ENCODE assay signal across 17 mouse cellular contexts in the genomic region with DNA sequence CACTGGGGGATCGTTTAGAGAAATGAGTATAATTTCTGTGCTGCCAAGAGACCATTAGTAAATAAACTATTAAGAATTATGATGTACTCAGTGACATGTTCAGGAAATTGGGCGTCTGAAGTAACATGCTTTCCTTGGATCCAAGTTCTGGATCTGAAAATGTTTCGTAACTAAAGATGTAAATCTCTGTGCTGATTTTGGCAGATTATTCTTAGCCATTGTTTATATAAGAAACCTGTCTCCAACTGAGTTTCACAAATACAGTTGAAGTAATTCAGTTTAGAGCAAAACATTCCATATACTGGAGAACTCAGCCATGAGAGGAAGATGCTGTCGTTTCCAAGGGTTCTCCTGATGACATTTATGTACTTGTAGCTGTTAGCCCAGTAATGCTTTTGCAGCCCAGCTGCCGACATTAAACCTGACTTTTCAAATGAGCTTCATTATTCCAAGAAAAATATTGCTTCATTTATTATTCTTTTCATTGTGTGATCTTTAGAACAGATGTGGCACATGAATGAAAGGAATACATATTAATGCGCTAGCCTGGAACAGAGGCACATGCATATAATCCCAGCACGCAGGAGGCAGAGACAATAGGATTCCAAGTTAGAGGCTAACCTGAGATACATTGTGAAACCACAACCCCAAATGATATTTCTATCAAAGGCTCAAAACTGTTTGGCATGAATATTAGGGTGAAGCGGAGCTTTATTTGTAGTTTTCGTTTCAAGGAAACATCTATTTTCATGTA.
DNase-seq lines count a peak whose midpoint lies in the region; ATAC-seq and TF ChIP-seq lines count a peak whose summit lies in the region.
"Had no signal": no experiment of that assay in that cellular context is flagged by ENCODE, and none has a peak within 500 bp of the region (broad histone marks: within the 10 kb centered on the region; RNA-seq: fewer than 3 reads in every experiment).

No protein-coding gene starts in this region.

- TF ChIP-seq POLR2A in limb, embryonic 14.5 days (IDR thresholded peaks at IDR 0.05; ENCODE audit: borderline replicate concordance, extremely low read depth, insufficient read depth, insufficient read length), result no peak

- H3K9ac ChIP-seq in hindbrain, embryonic 11.5 days (ENCODE audit: low read depth, low read length), result no peak overlapping the region
- H3K9ac ChIP-seq in hindbrain, postnatal 0 days (replicated peaks; ENCODE audit: low read length), result no peak overlapping the region
- H3K9ac ChIP-seq in limb, embryonic 13.5 days, result no peak overlapping the region
- H3K9ac ChIP-seq in limb, embryonic 14.5 days (ENCODE audit: low read depth, low read length, severe bottlenecking), result no peak overlapping the region
- H3K9ac ChIP-seq: heart, embryonic 12.5 days; lung, embryonic 15.5 days had no signal

- no peaks in the 10 kb centered on the region for H3K9me3 ChIP-seq in hindbrain, embryonic 11.5 days (ENCODE audit: control insufficient read depth, low read length)
- no peaks in the 10 kb centered on the region for H3K9me3 ChIP-seq in hindbrain, postnatal 0 days (ENCODE audit: low read length)
- no peaks in the 10 kb centered on the region for H3K9me3 ChIP-seq in limb, embryonic 13.5 days
- no peaks in the 10 kb centered on the region for H3K9me3 ChIP-seq in limb, embryonic 10.5 days (replicated peaks)
- H3K9me3 ChIP-seq in limb, embryonic 14.5 days (ENCODE audit: control insufficient read depth, low read length), result no peaks in the 10 kb centered on the region
- H3K9me3 ChIP-seq: heart, embryonic 12.5 days; lung, embryonic 15.5 days had no signal

- no peaks in the 10 kb centered on the region for H3K27me3 ChIP-seq in hindbrain, embryonic 11.5 days (ENCODE audit: control insufficient read depth, insufficient read depth, low read length)
- H3K27me3 ChIP-seq in hindbrain, postnatal 0 days (ENCODE audit: insufficient read depth, low read length), result no peaks in the 10 kb centered on the region
- no peaks in the 10 kb centered on the region for H3K27me3 ChIP-seq in limb, embryonic 13.5 days
- H3K27me3 ChIP-seq in limb, embryonic 10.5 days (ENCODE audit: low read depth, poor library complexity, severe bottlenecking), result no peaks in the 10 kb centered on the region
- H3K27me3 ChIP-seq in limb, embryonic 14.5 days (ENCODE audit: control insufficient read depth, insufficient read depth, low read length), result no peaks in the 10 kb centered on the region
- H3K27me3 ChIP-seq: heart, embryonic 12.5 days; lung, embryonic 15.5 days; Patski had no signal

- peak; percentile 76; the same call in 1 of the 2 replicates for ATAC-seq in hindbrain, embryonic 11.5 days (ENCODE audit: low FRiP score)
- no peak for ATAC-seq in hindbrain, postnatal 0 days
- ATAC-seq in limb, embryonic 13.5 days (ENCODE audit: low FRiP score, low read depth), result peak; percentile 40; the same call in 1 of the 2 replicates
- ATAC-seq in limb, embryonic 14.5 days (ENCODE audit: low FRiP score, low read depth), result peak; percentile 57
- ATAC-seq: inflammation-experienced regulatory T-cells, adult 6 months; Patski had no signal

- no peak overlapping the region for H3K27ac ChIP-seq in hindbrain, embryonic 11.5 days (ENCODE audit: low read depth, low read length)
- H3K27ac ChIP-seq in hindbrain, postnatal 0 days, result no peak overlapping the region
- H3K27ac ChIP-seq in limb, embryonic 13.5 days, result no peak overlapping the region
- no peak overlapping the region for H3K27ac ChIP-seq in limb, embryonic 10.5 days
- no peak overlapping the region for H3K27ac ChIP-seq in limb, embryonic 14.5 days (replicated peaks; ENCODE audit: low read depth, low read length)
- H3K27ac ChIP-seq: lung, embryonic 15.5 days had no signal

- peak; percentile 4 for DNase-seq in hindbrain, embryonic 11.5 days (ENCODE audit: low spot score)
- no peak for DNase-seq in hindbrain, postnatal 0 days (ENCODE audit: low spot score)
- no peak for DNase-seq in limb, embryonic 10.5 days (ENCODE audit: low spot score)
- DNase-seq in brain, adult 2 months (ENCODE audit: low read depth, low spot score), result peak; percentile 13
- DNase-seq in limb, embryonic 14.5 days (ENCODE audit: low spot score), result peak; percentile 32
- DNase-seq in ovary, postnatal 36 days (ENCODE audit: low spot score), result no peak
- DNase-seq: B cell, adult 2 months; cerebellum, postnatal 14 days; gastrocnemius, postnatal 25 days; heart, postnatal 36 days; thymus, postnatal 4 days had no signal

- WGBS in hindbrain, embryonic 11.5 days, result 76% methylated on average over 9 of the region's 9 CpGs
- 60% methylated on average over 9 of the region's 9 CpGs for WGBS in hindbrain, postnatal 0 days
- 73% methylated on average over 9 of the region's 9 CpGs for WGBS in limb, embryonic 13.5 days
- 90% methylated on average over 9 of the region's 9 CpGs for WGBS in limb, embryonic 10.5 days
- WGBS in limb, embryonic 14.5 days, result 73% methylated on average over 9 of the region's 9 CpGs

- no peaks in the 10 kb centered on the region for H3K4me1 ChIP-seq in hindbrain, embryonic 11.5 days (replicated peaks; ENCODE audit: control insufficient read depth, insufficient read depth, low read length)
- no peaks in the 10 kb centered on the region for H3K4me1 ChIP-seq in hindbrain, postnatal 0 days (ENCODE audit: insufficient read depth, low read length)
- H3K4me1 ChIP-seq in limb, embryonic 13.5 days, result no peaks in the 10 kb centered on the region
- H3K4me1 ChIP-seq in limb, embryonic 10.5 days, result no peaks in the 10 kb centered on the region
- H3K4me1 ChIP-seq in limb, embryonic 14.5 days (ENCODE audit: control insufficient read depth, insufficient read depth, low read length), result no peaks in the 10 kb centered on the region
- H3K4me1 ChIP-seq: heart, embryonic 12.5 days; lung, embryonic 15.5 days had no signal

- H3K36me3 ChIP-seq in hindbrain, embryonic 11.5 days (ENCODE audit: control insufficient read depth, insufficient read depth, low read length), result no peaks in the 10 kb centered on the region
- H3K36me3 ChIP-seq in hindbrain, postnatal 0 days (ENCODE audit: insufficient read depth, low read length), result no peaks in the 10 kb centered on the region
- no peaks in the 10 kb centered on the region for H3K36me3 ChIP-seq in limb, embryonic 13.5 days
- H3K36me3 ChIP-seq in limb, embryonic 10.5 days, result no peaks in the 10 kb centered on the region
- no peaks in the 10 kb centered on the region for H3K36me3 ChIP-seq in limb, embryonic 14.5 days (ENCODE audit: control insufficient read depth, insufficient read depth, low read length)
- H3K36me3 ChIP-seq: heart, embryonic 12.5 days; lung, embryonic 15.5 days had no signal

- H3K4me2 ChIP-seq in hindbrain, embryonic 11.5 days (replicated peaks; ENCODE audit: low read depth, low read length), result no peak overlapping the region
- no peak overlapping the region for H3K4me2 ChIP-seq in hindbrain, postnatal 0 days (ENCODE audit: low read depth, low read length)
- no peak overlapping the region for H3K4me2 ChIP-seq in limb, embryonic 13.5 days (replicated peaks)
- no peak overlapping the region for H3K4me2 ChIP-seq in limb, embryonic 14.5 days (replicated peaks; ENCODE audit: low read depth, low read length, severe bottlenecking)
- H3K4me2 ChIP-seq: heart, embryonic 12.5 days; liver, embryonic 11.5 days; lung, embryonic 15.5 days had no signal

- H3K4me3 ChIP-seq in hindbrain, embryonic 11.5 days (ENCODE audit: low read depth, low read length), result no peak overlapping the region
- no peak overlapping the region for H3K4me3 ChIP-seq in hindbrain, postnatal 0 days (ENCODE audit: low read length)
- no peak overlapping the region for H3K4me3 ChIP-seq in limb, embryonic 13.5 days
- H3K4me3 ChIP-seq in limb, embryonic 10.5 days, result no peak overlapping the region
- no peak overlapping the region for H3K4me3 ChIP-seq in limb, embryonic 14.5 days (replicated peaks; ENCODE audit: low read length)
- H3K4me3 ChIP-seq: heart, embryonic 12.5 days; lung, embryonic 15.5 days had no signal

- TF ChIP-seq CTCF in hindbrain, postnatal 0 days (IDR thresholded peaks at IDR 0.05; ENCODE audit: low read depth), result no peak

Comparison
In these comparisons a context has a peak if more than half of its experiments do, and no peak if none do; other contexts are left out.
1. DNase-seq: peak in hindbrain, embryonic 11.5 days (single experiment), brain, adult 2 months (single experiment) and limb, embryonic 14.5 days (single experiment); none in hindbrain, postnatal 0 days (single experiment), limb, embryonic 10.5 days (single experiment) and ovary, postnatal 36 days (single experiment).